Mouse (Mus musculus) liver, adult 2 months (tissue): ENCODE measurements around the gene Tenm3.

Experiments
- CTCF ChIP-seq: fragments of 200-500 bp; IDR thresholded peaks from 2 replicates; pipeline ENCODE4 v1.5.1; 2011; ENCODE audit warnings: low read depth, low read length, control low read depth
- POLR2A ChIP-seq: fragments of 200-500 bp; IDR thresholded peaks from 2 replicates; pipeline ENCODE4 v1.6.1; 2011; ENCODE audit warnings: low read length, control low read depth; ENCODE audit not compliant: insufficient read depth; ENCODE audit errors: extremely low read depth

DNA sequence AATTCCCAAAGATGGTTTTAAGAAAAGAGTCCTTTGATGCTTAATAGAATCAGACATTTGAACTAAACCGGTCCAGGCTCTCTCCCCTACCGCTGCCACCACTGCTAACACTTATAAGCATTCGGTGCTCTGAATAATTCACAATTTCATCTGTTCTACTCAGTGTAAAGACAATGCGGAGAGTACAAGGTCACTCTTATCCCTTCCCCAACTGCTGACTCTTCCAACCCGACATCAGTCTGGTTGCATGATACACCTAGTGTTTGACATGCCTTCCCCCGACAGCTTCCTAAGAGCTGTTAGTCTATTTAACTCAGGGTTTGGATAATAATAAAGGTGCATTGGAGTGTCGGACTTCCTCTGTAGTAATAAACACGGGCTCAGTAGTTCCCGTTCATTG is 128.1 kb downstream of the Tenm3 start:
- TF ChIP-seq POLR2A (no peak), CTCF (no peak)
